Mouse (Mus musculus): ENCODE results near the gene Lin9. TPM values are rescaled to one million over a fixed set of nuclear protein-coding genes. Genes with fewer than 3 reads are reported as not detected.

Gene Lin9
- polyA plus RNA-seq, 1 experiment = 2.7 TPM

- TF ChIP-seq CTCF (IDR thresholded peaks at IDR 0.05; ENCODE audit: insufficient read depth, low read length) = no peak
- no peak for TF ChIP-seq POLR2A (IDR thresholded peaks at IDR 0.05; ENCODE audit: borderline replicate concordance, extremely low read depth, low read depth, low read length)
- Histone ChIP-seq H3K4me1 (ENCODE audit: control insufficient read depth, insufficient read depth, low read length) (peaks cover 11% of the 10 kb centered on the region), H3K4me3 (replicated peaks; ENCODE audit: extremely low read depth, low read depth, low read length) (no peak overlapping the region)
- DNase-seq = no peak
- 18% methylated on average over 1 of the region's 1 CpGs for WGBS
These were observed 82.8 kb downstream of the Lin9 start for GRCm38 (mm10) chr1:180723701-180724238.

- under 1% methylated on average over 52 of the region's 52 CpGs for WGBS
These were observed 84.8 kb downstream of the Lin9 start, which contains the start of gene Acbd3 for GRCm38 (mm10) chr1:180725704-180726179. Gene Acbd3 (plus strand): TSS chr1:180726043.

GRCm38 (mm10) chr1:180726183-180726582, 85.2 kb downstream of the Lin9 start:
- TF ChIP-seq POLR2A (IDR thresholded peaks at IDR 0.05; ENCODE audit: borderline replicate concordance, extremely low read depth, low read depth, low read length) (no peak), CTCF (IDR thresholded peaks at IDR 0.05; ENCODE audit: insufficient read depth, low read length) (no peak)
- WGBS = under 1% methylated on average over 42 of the region's 42 CpGs
- peaks cover 14% of the 10 kb centered on the region for H3K4me1 ChIP-seq (ENCODE audit: control insufficient read depth, insufficient read depth, low read length)
- peak overlapping the region; percentile 98 for H3K4me3 ChIP-seq (replicated peaks; ENCODE audit: extremely low read depth, low read depth, low read length)
- no peak for DNase-seq

More at GRCm38 (mm10) chr1:180725704-180726179, 84.8 kb downstream of the Lin9 start, which contains the start of gene Acbd3:
- Histone ChIP-seq H3K4me1 (ENCODE audit: control insufficient read depth, insufficient read depth, low read length) (peaks cover 14% of the 10 kb centered on the region), H3K4me3 (replicated peaks; ENCODE audit: extremely low read depth, low read depth, low read length) (peak within 1 kb of the TSS; percentile 98)
- peak; percentile 90 for DNase-seq
- peak; percentile 82; the same call in 1 of the 2 replicates for TF ChIP-seq POLR2A (IDR thresholded peaks at IDR 0.05; ENCODE audit: borderline replicate concordance, extremely low read depth, low read depth, low read length)
- TF ChIP-seq CTCF (IDR thresholded peaks at IDR 0.05; ENCODE audit: insufficient read depth, low read length) = no peak

- DNase-seq = no peak
- TF ChIP-seq POLR2A (IDR thresholded peaks at IDR 0.05; ENCODE audit: borderline replicate concordance, extremely low read depth, low read depth, low read length) (no peak), CTCF (IDR thresholded peaks at IDR 0.05; ENCODE audit: insufficient read depth, low read length) (no peak)
- WGBS = 85% methylated on average over 3 of the region's 3 CpGs
- H3K4me1 ChIP-seq (ENCODE audit: control insufficient read depth, insufficient read depth, low read length) = peaks cover 14% of the 10 kb centered on the region
- no peak overlapping the region for H3K4me3 ChIP-seq (replicated peaks; ENCODE audit: extremely low read depth, low read depth, low read length)
These were observed 88.3 kb downstream of the Lin9 start for GRCm38 (mm10) chr1:180729231-180729630.

Other genes with a start within 250 kb of the Lin9 start
- 4.2 and 6.2 TPM in 2 replicates for gene Stum, start 157.6 kb upstream of the Lin9 start, polyA plus RNA-seq (2012; rRNA removed)
- gene Parp1, start 72.2 kb upstream of the Lin9 start, polyA plus RNA-seq (2012; rRNA removed) = 17.7 and 20.1 TPM in 2 replicates
- not detected in 2 replicates for gene Mixl1, start 55.9 kb downstream of the Lin9 start, polyA plus RNA-seq (2012; rRNA removed)
- gene Acbd3, start 84.9 kb downstream of the Lin9 start, polyA plus RNA-seq (2012; rRNA removed) = 12.2 and 15.0 TPM in 2 replicates
- 282 and 339 TPM in 2 replicates for gene H3f3a, start 172.8 kb downstream of the Lin9 start, polyA plus RNA-seq (2012; rRNA removed)
- 8.7 and 11.1 TPM in 2 replicates for gene Sde2, start 210.0 kb downstream of the Lin9 start, polyA plus RNA-seq (2012; rRNA removed)